Mouse (Mus musculus) forebrain, embryonic 15.5 days (tissue): ENCODE results near the gene Zfp628. TPM values are rescaled to one million over a fixed set of nuclear protein-coding genes. Genes with fewer than 3 reads are reported as not detected.

Experiments used
- ATAC-seq: fragments of 200-750 bp; cut with Nextera tagmentation; replicated peaks from 2 replicates; pipeline ENCODE4 v1.8.0; 2017; ENCODE audit warnings: mild to moderate bottlenecking, moderate TSS enrichment, moderate library complexity
- H3K27ac ChIP-seq: fragments of 300-500 bp; sonication (generic); replicated peaks from 2 replicates; pipeline ENCODE4 v1.5.1; 2015; ENCODE audit warnings: mild to moderate bottlenecking, inconsistent platforms
- H3K27me3 ChIP-seq: fragments of 300-500 bp; sonication (generic); 2 replicates; pipeline ENCODE4 v1.6.1; 2015; ENCODE audit warnings: inconsistent platforms
- H3K36me3 ChIP-seq: fragments of 300-500 bp; sonication (generic); 2 replicates; pipeline ENCODE4 v1.6.1; 2015; ENCODE audit warnings: mild to moderate bottlenecking, inconsistent platforms
- H3K4me1 ChIP-seq: fragments of 300-500 bp; sonication (generic); 2 replicates; pipeline ENCODE4 v1.6.1; 2015; ENCODE audit warnings: inconsistent platforms
- H3K4me2 ChIP-seq: fragments of 300-500 bp; sonication (generic); replicated peaks from 2 replicates; pipeline ENCODE4 v1.6.1; 2015; ENCODE audit warnings: mild to moderate bottlenecking, inconsistent platforms
- H3K4me3 ChIP-seq: fragments of 300-500 bp; sonication (generic); 2 replicates; pipeline ENCODE4 v1.5.1; 2015; ENCODE audit warnings: mild to moderate bottlenecking, inconsistent platforms
- H3K9ac ChIP-seq: fragments of 300-500 bp; sonication (generic); replicated peaks from 2 replicates; pipeline ENCODE4 v1.6.1; 2015; ENCODE audit warnings: mild to moderate bottlenecking, inconsistent platforms
- H3K9me3 ChIP-seq: fragments of 300-500 bp; sonication (generic); 2 replicates; pipeline ENCODE4 v1.6.1; 2016; ENCODE audit warnings: inconsistent platforms
- WGBS: fragments of 180-500 bp; shearing (Covaris S2); methylation state at CpG from one replicate; pipeline ENCODE4 v1.1.7; 2015; ENCODE audit warnings: mixed read lengths; 5-methylcytosine and 5-hydroxymethylcytosine counted together
- polyA plus RNA-seq: library from polyadenylated mRNA; unstranded; fragments of >200 nt; fragmentation: Nextera tagmentation; extraction: Ambion mirVana; gene quantifications from 2 replicates; pipeline ENCODE4 v1.2.1, GENCODE M21; 2015

The Zfp628 gene
- polyA plus RNA-seq, 1 experiment from 2014 or later, result 4.2 TPM

DNA sequence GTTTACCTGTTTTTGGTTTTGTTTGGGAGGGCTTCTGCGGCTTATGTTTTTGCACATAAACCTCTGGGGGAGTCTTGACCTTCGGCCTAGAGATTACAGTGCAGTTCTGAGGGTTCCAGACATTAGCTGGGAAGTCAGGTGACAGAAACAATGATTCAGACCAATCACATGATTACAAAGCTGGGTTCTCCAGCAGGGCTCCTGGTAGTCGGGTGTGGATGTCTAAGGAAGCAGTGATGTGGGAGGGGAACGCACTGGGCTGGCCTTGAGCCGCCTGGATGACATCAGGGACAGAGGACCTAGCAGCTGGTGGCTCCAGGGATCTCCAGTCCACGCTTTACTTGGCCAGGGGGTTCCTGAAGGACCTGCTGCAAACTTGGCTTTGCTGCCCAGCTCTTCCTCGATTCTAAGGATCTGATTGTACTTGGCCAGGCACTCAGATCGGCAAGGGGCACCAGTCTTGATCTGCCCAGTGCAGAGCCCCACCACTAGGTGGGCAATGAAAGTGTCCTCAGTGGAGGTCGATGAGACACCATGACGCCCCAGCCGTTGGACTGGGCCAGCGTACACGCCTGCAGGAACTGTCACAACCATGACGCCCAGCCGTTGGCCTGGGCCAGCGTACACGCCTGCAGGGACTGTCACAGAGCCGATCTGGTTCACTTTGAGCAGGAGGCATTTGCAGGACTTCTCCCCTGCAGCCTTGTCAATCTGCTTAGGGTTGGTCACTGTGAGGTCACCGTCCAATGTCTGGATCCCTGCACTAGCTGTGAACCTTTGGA is 35.7 kb downstream of the Zfp628 start:
- Histone ChIP-seq H3K4me1 (peaks cover 4% of the 10 kb centered on the region; the same call in 1 of the 2 replicates), H3K4me3 (no peak overlapping the region), H3K36me3 (no peaks in the 10 kb centered on the region), H3K27ac (no peak overlapping the region), H3K9ac (no peak overlapping the region), H3K27me3 (no peaks in the 10 kb centered on the region), H3K9me3 (no peaks in the 10 kb centered on the region), H3K4me2 (no peak overlapping the region)
- ATAC-seq, result no peak
- 87% methylated on average over 19 of the region's 19 CpGs for WGBS

DNA sequence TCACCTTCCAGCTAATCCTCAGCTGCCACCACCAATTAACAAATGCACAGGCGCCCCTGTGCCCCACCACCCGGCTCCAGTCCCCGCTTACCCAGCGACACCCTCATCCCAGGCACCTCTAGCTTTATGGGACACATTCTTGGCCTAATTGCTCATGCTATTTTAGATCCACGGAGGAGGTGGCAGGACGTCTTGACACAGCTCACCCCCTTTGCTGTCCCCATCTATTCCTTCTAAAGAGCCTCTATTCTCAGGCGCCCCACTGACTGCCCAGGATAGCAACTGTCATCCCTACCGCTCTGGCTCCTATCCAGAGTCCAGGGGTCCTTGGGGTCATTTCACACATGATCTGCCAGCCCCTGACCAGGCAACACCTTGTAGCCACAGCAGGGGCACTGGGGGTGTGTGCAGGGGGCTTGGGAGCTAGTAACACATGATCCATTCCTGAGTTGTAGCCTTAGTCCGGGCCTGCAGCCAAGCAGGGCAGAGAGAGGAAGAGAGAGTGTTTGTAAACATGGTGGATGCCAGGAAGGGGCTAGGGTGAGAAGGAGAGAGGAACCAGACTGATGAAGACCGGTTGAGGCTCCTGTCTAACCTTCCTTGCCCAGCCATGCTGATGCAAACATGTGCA is 38.9 kb downstream of the Zfp628 start:
- H3K9me3 ChIP-seq, result no peaks in the 10 kb centered on the region
- no peaks in the 10 kb centered on the region for H3K27me3 ChIP-seq
- WGBS, result 32% methylated on average over 10 of the region's 10 CpGs
- H3K36me3 ChIP-seq, result no peaks in the 10 kb centered on the region
- H3K4me2 ChIP-seq, result no peak overlapping the region
- H3K27ac ChIP-seq, result no peak overlapping the region
- no peak overlapping the region for H3K9ac ChIP-seq
- peaks cover 4% of the 10 kb centered on the region; the same call in 1 of the 2 replicates for H3K4me1 ChIP-seq
- no peak overlapping the region for H3K4me3 ChIP-seq
- ATAC-seq, result no peak

DNA sequence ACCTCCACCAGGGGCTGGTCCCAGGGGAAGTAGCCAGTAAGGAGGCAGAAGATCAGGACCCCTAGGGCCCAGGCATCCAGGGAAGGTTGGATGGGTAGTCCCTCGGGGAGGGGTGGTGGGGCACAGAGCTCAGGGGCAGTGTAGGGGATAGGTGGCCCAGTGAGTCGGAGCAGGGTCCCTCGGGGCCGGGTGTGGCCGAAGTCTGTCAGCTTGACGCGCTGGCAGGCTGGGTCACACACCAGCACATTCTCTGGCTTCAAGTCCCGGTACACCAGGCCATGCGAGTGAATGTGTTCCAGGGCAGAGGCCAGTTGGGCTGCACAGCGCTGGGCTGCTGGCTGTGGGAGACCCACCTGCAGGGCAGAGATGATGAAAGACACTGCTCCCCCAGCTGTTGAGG is 42.3 kb downstream of the Zfp628 start:
- no peak overlapping the region for H3K9ac ChIP-seq
- no peak for ATAC-seq
- 85% methylated on average over 10 of the region's 10 CpGs for WGBS
- no peaks in the 10 kb centered on the region for H3K27me3 ChIP-seq
- H3K4me2 ChIP-seq, result no peak overlapping the region
- no peaks in the 10 kb centered on the region for H3K9me3 ChIP-seq
- H3K27ac ChIP-seq, result no peak overlapping the region
- H3K36me3 ChIP-seq, result no peaks in the 10 kb centered on the region
- H3K4me1 ChIP-seq, result peaks cover 4% of the 10 kb centered on the region; the same call in 1 of the 2 replicates
- no peak overlapping the region for H3K4me3 ChIP-seq

DNA sequence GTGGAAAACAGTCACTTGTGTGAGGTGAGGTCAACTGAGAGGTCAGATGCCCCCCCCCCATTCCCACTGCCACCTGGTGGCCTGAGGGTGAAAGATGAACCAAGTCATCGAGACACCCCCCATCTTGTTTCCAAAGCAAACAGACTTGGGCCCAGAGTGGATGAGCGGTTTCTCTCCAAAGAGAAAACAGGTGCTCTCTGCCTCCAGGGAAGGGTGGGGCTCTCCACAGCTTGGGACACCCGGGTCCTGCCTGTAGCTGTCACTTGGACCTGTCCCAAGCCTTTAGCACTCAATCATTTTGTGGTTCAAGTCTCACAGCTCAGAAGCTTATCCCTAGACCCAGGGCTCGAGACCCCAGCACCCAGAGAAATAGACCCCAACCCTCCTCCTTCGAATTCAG is 48.5 kb downstream of the Zfp628 start:
- Histone ChIP-seq H3K9ac (no peak overlapping the region), H3K4me1 (no peaks in the 10 kb centered on the region), H3K27ac (no peak overlapping the region), H3K9me3 (no peaks in the 10 kb centered on the region), H3K27me3 (no peaks in the 10 kb centered on the region), H3K4me2 (no peak overlapping the region), H3K36me3 (no peaks in the 10 kb centered on the region), H3K4me3 (no peak overlapping the region)
- no peak for ATAC-seq
- 71% methylated on average over 5 of the region's 5 CpGs for WGBS

DNA sequence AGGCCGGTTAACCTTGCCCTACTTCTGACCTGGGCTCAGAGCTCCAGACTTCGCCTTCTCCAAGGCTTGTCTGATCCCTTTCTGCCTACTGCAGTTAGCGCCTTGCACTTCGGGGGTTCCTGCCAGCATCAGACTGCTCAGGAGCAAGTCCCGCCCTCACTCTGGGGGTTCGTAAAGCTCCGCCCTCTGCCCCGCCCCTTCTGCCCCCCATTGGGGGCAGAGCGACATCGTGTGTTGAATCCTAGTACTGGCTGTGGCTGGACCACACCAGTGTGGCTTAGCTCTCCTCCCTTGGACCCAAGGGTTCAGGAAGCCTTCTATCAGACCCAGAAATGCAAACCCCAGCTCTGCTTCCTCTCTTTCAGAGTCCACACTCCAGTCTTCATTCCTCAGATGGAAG is 49.3 kb downstream of the Zfp628 start, which contains the start of gene Sbk2:
Gene Sbk2 (minus strand): TSS at position 135 of the 400 bp plus-strand sequence.
- H3K4me3 ChIP-seq, result no peak within 1 kb of the TSS
- H3K27ac ChIP-seq, result no peak within 1 kb of the TSS
- WGBS, result 5% methylated on average over 10 of the region's 10 CpGs
- H3K4me1 ChIP-seq, result no peaks in the 10 kb centered on the region
- no peaks in the 10 kb centered on the region for H3K9me3 ChIP-seq
- H3K27me3 ChIP-seq, result no peaks in the 10 kb centered on the region
- peak; percentile 60; the same call in 1 of the 2 replicates for ATAC-seq
- no peaks in the 10 kb centered on the region for H3K36me3 ChIP-seq
- no peak within 1 kb of the TSS for H3K9ac ChIP-seq
- H3K4me2 ChIP-seq, result no peak within 1 kb of the TSS

DNA sequence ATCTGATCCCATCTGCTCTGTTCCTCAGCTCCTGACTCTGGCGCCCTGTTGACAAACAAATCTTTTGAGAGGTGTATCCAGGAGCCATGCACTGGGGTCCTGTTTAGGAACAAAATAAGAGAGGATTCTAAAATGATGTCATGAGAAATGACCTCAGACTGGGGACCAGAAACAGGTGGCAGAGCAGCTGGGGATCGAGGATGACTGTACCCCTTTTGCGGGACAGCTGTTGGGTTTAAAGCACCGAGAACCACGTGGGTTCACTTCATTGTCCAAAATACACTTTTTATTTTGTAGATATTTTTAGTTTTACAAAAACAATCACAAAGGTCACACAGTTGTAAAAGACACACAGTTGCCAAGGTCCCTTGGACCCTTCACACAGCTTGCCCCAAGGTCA is 50.0 kb downstream of the Zfp628 start:
- no peak for ATAC-seq
- Histone ChIP-seq H3K4me3 (no peak overlapping the region), H3K9ac (no peak overlapping the region), H3K27me3 (no peaks in the 10 kb centered on the region), H3K4me2 (no peak overlapping the region), H3K27ac (no peak overlapping the region), H3K9me3 (no peaks in the 10 kb centered on the region), H3K36me3 (no peaks in the 10 kb centered on the region), H3K4me1 (no peaks in the 10 kb centered on the region)
- WGBS, result 88% methylated on average over 5 of the region's 5 CpGs

DNA sequence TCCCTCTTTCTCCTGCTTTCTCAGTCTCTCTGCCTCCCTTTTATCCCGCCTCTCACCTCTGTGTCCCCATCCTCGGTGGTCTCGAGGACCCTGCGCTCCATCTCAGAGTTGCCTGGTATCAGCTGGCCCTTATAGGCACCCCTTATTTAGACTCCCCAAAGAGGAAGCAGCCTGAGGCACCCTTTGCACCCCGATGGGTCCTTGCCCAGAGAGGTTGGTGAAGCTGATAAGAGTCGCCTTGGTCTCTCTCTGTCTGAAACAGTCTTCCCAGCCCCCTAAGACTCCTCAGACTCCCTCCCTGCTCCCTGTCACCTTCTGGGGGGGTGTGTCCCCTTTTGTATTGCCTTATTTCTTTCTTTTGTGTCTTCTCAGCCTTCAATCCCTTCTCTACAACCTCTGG is 56.1 kb downstream of the Zfp628 start, which contains the start of gene Sbk3:
Gene Sbk3 (minus strand): TSS at position 101 of the 400 bp plus-strand sequence.
- no peaks in the 10 kb centered on the region for H3K27me3 ChIP-seq

More for the DNA sequence above, 56.1 kb downstream of the Zfp628 start, which contains the start of gene Sbk3:
- WGBS, result 40% methylated on average over 6 of the region's 6 CpGs
- Histone ChIP-seq H3K4me1 (no peaks in the 10 kb centered on the region), H3K9ac (no peak within 1 kb of the TSS), H3K27ac (no peak within 1 kb of the TSS), H3K4me3 (no peak within 1 kb of the TSS), H3K36me3 (no peaks in the 10 kb centered on the region), H3K9me3 (no peaks in the 10 kb centered on the region), H3K4me2 (no peak within 1 kb of the TSS)
- ATAC-seq, result no peak

Other genes starting within 250 kb of the Zfp628 start
- 142 and 146 TPM in 2 replicates for gene Hspbp1, start 230.1 kb upstream of the Zfp628 start, polyA plus RNA-seq
- gene Brsk1, start 224.6 kb upstream of the Zfp628 start, polyA plus RNA-seq, result 6.7 and 7.9 TPM in 2 replicates
- gene Tmem150b, start 190.0 kb upstream of the Zfp628 start, polyA plus RNA-seq, result 0.08 and 0.24 TPM in 2 replicates
- 64.3 and 70.6 TPM in 2 replicates for gene Kmt5c, start 175.1 kb upstream of the Zfp628 start, polyA plus RNA-seq
- gene Cox6b2, start 162.1 kb upstream of the Zfp628 start, polyA plus RNA-seq, result 13.7 and 14.1 TPM in 2 replicates
- not detected in 2 replicates for gene Fam71e2, start 143.9 kb upstream of the Zfp628 start, polyA plus RNA-seq
- 0.56 and 1.2 TPM in 2 replicates for gene Il11, start 132.4 kb upstream of the Zfp628 start, polyA plus RNA-seq
- not detected in 2 replicates for gene Tmem190, start 132.3 kb upstream of the Zfp628 start, polyA plus RNA-seq
- 3.5 TPM in 2 replicates for gene Tmem238, start 125.6 kb upstream of the Zfp628 start, polyA plus RNA-seq
- gene Rpl28, start 122.3 kb upstream of the Zfp628 start, polyA plus RNA-seq, result 224 and 256 TPM in 2 replicates
- gene Ube2s, start 102.6 kb upstream of the Zfp628 start, polyA plus RNA-seq, result 363 and 383 TPM in 2 replicates
- gene Shisa7, start 70.5 kb upstream of the Zfp628 start, polyA plus RNA-seq, result 8.8 and 10.7 TPM in 2 replicates
- 3.7 and 4.8 TPM in 2 replicates for gene Isoc2b, start 45.0 kb upstream of the Zfp628 start, polyA plus RNA-seq
- gene Isoc2a, start 38.1 kb upstream of the Zfp628 start, polyA plus RNA-seq, result 0.65 and 0.76 TPM in 2 replicates
- 0.31 and 0.33 TPM in 2 replicates for gene Gm36210, start 8.7 kb upstream of the Zfp628 start, polyA plus RNA-seq
- 35.2 and 39.3 TPM in 2 replicates for gene Nat14, start 6.8 kb downstream of the Zfp628 start, polyA plus RNA-seq
- gene Ssc5d, start 10.6 kb downstream of the Zfp628 start, polyA plus RNA-seq, result 0.24 and 0.32 TPM in 2 replicates
- gene Sbk2, start 49.2 kb downstream of the Zfp628 start, polyA plus RNA-seq, result not detected in 2 replicates
- 0.27 and 0.33 TPM in 2 replicates for gene Sbk3, start 56.0 kb downstream of the Zfp628 start, polyA plus RNA-seq
- gene Zfp579, start 80.9 kb downstream of the Zfp628 start, polyA plus RNA-seq, result 58.9 and 60.9 TPM in 2 replicates
- 11.6 and 12.5 TPM in 2 replicates for gene Zfp524, start 99.2 kb downstream of the Zfp628 start, polyA plus RNA-seq
- 52.1 TPM in 2 replicates for gene Fiz1, start 99.5 kb downstream of the Zfp628 start, polyA plus RNA-seq
- 0.89 TPM in 1 of 2 replicates, not detected in the other for gene Gm44973, start 100.3 kb downstream of the Zfp628 start, polyA plus RNA-seq
- 6.1 and 6.5 TPM in 2 replicates for gene Zfp865, start 105.2 kb downstream of the Zfp628 start, polyA plus RNA-seq
- gene Ccdc106, start 105.3 kb downstream of the Zfp628 start, polyA plus RNA-seq, result 39.7 and 45.8 TPM in 2 replicates
- not detected in 2 replicates for gene 4632433K11Rik, start 118.9 kb downstream of the Zfp628 start, polyA plus RNA-seq
- gene Zfp784, start 123.2 kb downstream of the Zfp628 start, polyA plus RNA-seq, result 7.8 and 8.5 TPM in 2 replicates
- 53.0 and 54.1 TPM in 2 replicates for gene Zfp580, start 136.3 kb downstream of the Zfp628 start, polyA plus RNA-seq
- gene U2af2, start 146.9 kb downstream of the Zfp628 start, polyA plus RNA-seq, result 136 TPM in 2 replicates
- 94.5 and 96.9 TPM in 2 replicates for gene Epn1, start 165.0 kb downstream of the Zfp628 start, polyA plus RNA-seq
- gene Rfpl4, start 201.7 kb downstream of the Zfp628 start, polyA plus RNA-seq, result 0.13 TPM in 1 of 2 replicates, not detected in the other
- 0.19 TPM in 1 of 2 replicates, not detected in the other for gene Rasl2-9, start 210.7 kb downstream of the Zfp628 start, polyA plus RNA-seq
- gene Vmn1r55, start 234.5 kb downstream of the Zfp628 start, polyA plus RNA-seq, result 0.01 TPM in 1 of 2 replicates, not detected in the other